Mouse (Mus musculus): Measurements from ENCODE around the gene Prr19. TPM values are rescaled to one million over a fixed set of nuclear protein-coding genes. Genes with fewer than 3 reads are reported as not detected.

Gene Prr19
- polyA plus RNA-seq, 1 experiment: 1.6 TPM

GRCm38 (mm10) chr7:25297454-25298325 is 3.5 kb upstream of the Prr19 start, which contains the start of gene Pafah1b3:
TSS of gene Pafah1b3 (minus strand) at chr7:25297986.
- Histone ChIP-seq H3K27me3 (ENCODE audit: control insufficient read depth, insufficient read depth, low read length, poor library complexity, severe bottlenecking) (no peaks in the 10 kb centered on the region), H3K4me3 (ENCODE audit: low read depth, low read length) (peak within 1 kb of the TSS; percentile 90), H3K9ac (ENCODE audit: low read depth, poor library complexity, severe bottlenecking) (peak within 1 kb of the TSS; percentile 78), H3K36me3 (ENCODE audit: control insufficient read depth, insufficient read depth, low read length, poor library complexity, severe bottlenecking) (peaks cover 11% of the 10 kb centered on the region), H3K4me1 (ENCODE audit: control insufficient read depth, insufficient read depth, low read length) (no peaks in the 10 kb centered on the region), H3K27ac (ENCODE audit: insufficient read depth, low read length) (peak within 1 kb of the TSS; percentile 34; the same call in 1 of the 2 replicates), H3K9me3 (replicated peaks; ENCODE audit: control insufficient read depth, insufficient read depth, low read length, poor library complexity, severe bottlenecking) (no peaks in the 10 kb centered on the region)
- TF ChIP-seq POLR2A (IDR thresholded peaks at IDR 0.05; ENCODE audit: insufficient read depth, low read length): no peak
- TF ChIP-seq EP300 (IDR thresholded peaks at IDR 0.05; ENCODE audit: insufficient read depth, low read depth, low read length): peak; percentile 72; the same call in 1 of the 2 replicates
- peak; percentile 82 for TF ChIP-seq CTCF (IDR thresholded peaks at IDR 0.05; ENCODE audit: low read depth, low read length)

GRCm38 (mm10) chr7:25303003-25303684 is 1.9 kb downstream of the Prr19 start:
- peaks cover 1% of the 10 kb centered on the region for H3K4me1 ChIP-seq (ENCODE audit: control insufficient read depth, insufficient read depth, low read length)
- TF ChIP-seq EP300 (IDR thresholded peaks at IDR 0.05; ENCODE audit: insufficient read depth, low read depth, low read length) (no peak), POLR2A (IDR thresholded peaks at IDR 0.05; ENCODE audit: insufficient read depth, low read length) (no peak), CTCF (IDR thresholded peaks at IDR 0.05; ENCODE audit: low read depth, low read length) (no peak)
- H3K27me3 ChIP-seq (ENCODE audit: control insufficient read depth, insufficient read depth, low read length, poor library complexity, severe bottlenecking): no peaks in the 10 kb centered on the region
- no peaks in the 10 kb centered on the region for H3K36me3 ChIP-seq (ENCODE audit: control insufficient read depth, insufficient read depth, low read length, poor library complexity, severe bottlenecking)
- no peak overlapping the region for H3K9ac ChIP-seq (ENCODE audit: low read depth, poor library complexity, severe bottlenecking)
- no peak overlapping the region for H3K4me3 ChIP-seq (ENCODE audit: low read depth, low read length)
- no peak overlapping the region for H3K27ac ChIP-seq (ENCODE audit: insufficient read depth, low read length)
- no peaks in the 10 kb centered on the region for H3K9me3 ChIP-seq (replicated peaks; ENCODE audit: control insufficient read depth, insufficient read depth, low read length, poor library complexity, severe bottlenecking)

GRCm38 (mm10) chr7:25303685-25304006 is 2.4 kb downstream of the Prr19 start:
- Histone ChIP-seq H3K9me3 (replicated peaks; ENCODE audit: control insufficient read depth, insufficient read depth, low read length, poor library complexity, severe bottlenecking) (no peaks in the 10 kb centered on the region), H3K9ac (ENCODE audit: low read depth, poor library complexity, severe bottlenecking) (no peak overlapping the region), H3K27me3 (ENCODE audit: control insufficient read depth, insufficient read depth, low read length, poor library complexity, severe bottlenecking) (no peaks in the 10 kb centered on the region), H3K36me3 (ENCODE audit: control insufficient read depth, insufficient read depth, low read length, poor library complexity, severe bottlenecking) (no peaks in the 10 kb centered on the region), H3K4me3 (ENCODE audit: low read depth, low read length) (no peak overlapping the region), H3K4me1 (ENCODE audit: control insufficient read depth, insufficient read depth, low read length) (peaks cover 1% of the 10 kb centered on the region), H3K27ac (ENCODE audit: insufficient read depth, low read length) (no peak overlapping the region)
- TF ChIP-seq CTCF (IDR thresholded peaks at IDR 0.05; ENCODE audit: low read depth, low read length): no peak
- peak; percentile 99 for TF ChIP-seq EP300 (IDR thresholded peaks at IDR 0.05; ENCODE audit: insufficient read depth, low read depth, low read length)

GRCm38 (mm10) chr7:25305481-25305880 is 4.3 kb downstream of the Prr19 start:
- Histone ChIP-seq H3K4me1 (ENCODE audit: control insufficient read depth, insufficient read depth, low read length) (peaks cover 1% of the 10 kb centered on the region), H3K9ac (ENCODE audit: low read depth, poor library complexity, severe bottlenecking) (peak overlapping the region; percentile 23; the same call in 1 of the 2 replicates), H3K9me3 (replicated peaks; ENCODE audit: control insufficient read depth, insufficient read depth, low read length, poor library complexity, severe bottlenecking) (no peaks in the 10 kb centered on the region), H3K4me3 (ENCODE audit: low read depth, low read length) (peak overlapping the region; percentile 71), H3K36me3 (ENCODE audit: control insufficient read depth, insufficient read depth, low read length, poor library complexity, severe bottlenecking) (no peaks in the 10 kb centered on the region), H3K27ac (ENCODE audit: insufficient read depth, low read length) (no peak overlapping the region), H3K27me3 (ENCODE audit: control insufficient read depth, insufficient read depth, low read length, poor library complexity, severe bottlenecking) (no peaks in the 10 kb centered on the region)
- TF ChIP-seq POLR2A (IDR thresholded peaks at IDR 0.05; ENCODE audit: insufficient read depth, low read length) (no peak), CTCF (IDR thresholded peaks at IDR 0.05; ENCODE audit: low read depth, low read length) (no peak), EP300 (IDR thresholded peaks at IDR 0.05; ENCODE audit: insufficient read depth, low read depth, low read length) (no peak)

- Histone ChIP-seq H3K4me3 (ENCODE audit: low read depth, low read length) (peak within 1 kb of the TSS; percentile 71), H3K27ac (ENCODE audit: insufficient read depth, low read length) (no peak within 1 kb of the TSS), H3K27me3 (ENCODE audit: control insufficient read depth, insufficient read depth, low read length, poor library complexity, severe bottlenecking) (no peaks in the 10 kb centered on the region), H3K9me3 (replicated peaks; ENCODE audit: control insufficient read depth, insufficient read depth, low read length, poor library complexity, severe bottlenecking) (no peaks in the 10 kb centered on the region), H3K9ac (ENCODE audit: low read depth, poor library complexity, severe bottlenecking) (peak within 1 kb of the TSS; percentile 23; the same call in 1 of the 2 replicates), H3K4me1 (ENCODE audit: control insufficient read depth, insufficient read depth, low read length) (peaks cover 1% of the 10 kb centered on the region), H3K36me3 (ENCODE audit: control insufficient read depth, insufficient read depth, low read length, poor library complexity, severe bottlenecking) (no peaks in the 10 kb centered on the region)
- no peak for TF ChIP-seq CTCF (IDR thresholded peaks at IDR 0.05; ENCODE audit: low read depth, low read length)
- peak; percentile 24; the same call in 1 of the 2 replicates for TF ChIP-seq EP300 (IDR thresholded peaks at IDR 0.05; ENCODE audit: insufficient read depth, low read depth, low read length)
- no peak for TF ChIP-seq POLR2A (IDR thresholded peaks at IDR 0.05; ENCODE audit: insufficient read depth, low read length)
Observed at GRCm38 (mm10) chr7:25305956-25306613, 4.9 kb downstream of the Prr19 start, which contains the start of gene Tmem145. TSS of gene Tmem145 (plus strand) at chr7:25306106.

Measured in ES-Bruce4 (cell line).